Mouse (Mus musculus) heart, adult 2 months (tissue): ENCODE results near the gene Sdk2. TPM values are rescaled to one million over a fixed set of nuclear protein-coding genes. Genes with fewer than 3 reads are reported as not detected.

Experiments used
- DNase-seq, 2 experiments: peaks; one replicate each; pipeline ENCODE4 v3.0.0; 2021
- H3K27ac ChIP-seq: fragments of 200-600 bp; 2 replicates; pipeline ENCODE4 v1.8.1; 2022
- H3K27me3 ChIP-seq: fragments of 200-500 bp; 2 replicates; pipeline ENCODE4 v1.6.1; 2012; ENCODE audit warnings: mild to moderate bottlenecking, low read length, inconsistent platforms, mixed read lengths; ENCODE audit not compliant: control insufficient read depth, insufficient read depth
- H3K36me3 ChIP-seq: fragments of 200-500 bp; 2 replicates; pipeline ENCODE4 v1.6.1; 2012; ENCODE audit warnings: low read length, inconsistent platforms; ENCODE audit not compliant: control insufficient read depth, insufficient read depth
- H3K4me1 ChIP-seq: fragments of 200-500 bp; 2 replicates; pipeline ENCODE4 v1.6.1; 2011; ENCODE audit warnings: low read length; ENCODE audit not compliant: control insufficient read depth, insufficient read depth
- H3K4me3 ChIP-seq: fragments of 200-600 bp; 2 replicates; pipeline ENCODE4 v1.8.1; 2022
- H3K79me2 ChIP-seq: fragments of 200-500 bp; replicated peaks from 2 replicates; pipeline ENCODE4 v1.6.1; 2012; ENCODE audit warnings: mild to moderate bottlenecking, inconsistent platforms, low read length, moderate library complexity, mixed read lengths; ENCODE audit not compliant: control insufficient read depth, insufficient read depth
- H3K9ac ChIP-seq: fragments of 200-500 bp; 2 replicates; pipeline ENCODE4 v1.6.1; 2012; ENCODE audit warnings: low read depth, mild to moderate bottlenecking, control low read depth, inconsistent platforms, low read length, mixed read lengths
- CTCF ChIP-seq: fragments of 200-600 bp; IDR thresholded peaks from 2 replicates; pipeline ENCODE4 v1.8.1; 2022; ENCODE audit warnings: antibody characterized with exemption, mild to moderate bottlenecking, moderate library complexity
- EP300 ChIP-seq: fragments of 200-500 bp; IDR thresholded peaks from 2 replicates; pipeline ENCODE4 v1.6.1; 2011; ENCODE audit warnings: low read depth, low read length, control low read depth; ENCODE audit not compliant: insufficient read depth
- POLR2A ChIP-seq: fragments of 200-500 bp; IDR thresholded peaks from 2 replicates; pipeline ENCODE4 v1.6.1; 2011; ENCODE audit warnings: mild to moderate bottlenecking, low read depth, low read length, control low read depth; ENCODE audit not compliant: insufficient read depth
- WGBS: fragments of 180-500 bp; shearing (Covaris S2); methylation state at CpG from one replicate; pipeline ENCODE4 v1.1.7; 2018; 5-methylcytosine and 5-hydroxymethylcytosine counted together
- intact Hi-C: fragments of 180-260 bp; cut with DNase I; formaldehyde crosslinking; loops from one replicate; pipeline ENCODE4 v1.15.1; 2025
- polyA plus RNA-seq: library from polyadenylated mRNA; depleted of rRNA; stranded (reverse); fragments of >200 nt; gene quantifications from 2 replicates; pipeline ENCODE4 v1.2.3, GENCODE M21; 2012
- total RNA-seq, 2 experiments: library from RNA; stranded (reverse); gene quantifications; 2 replicates each; pipeline ENCODE4 v1.2.3; 2021

Gene Sdk2
- total and polyA plus RNA-seq, 3 experiments: 0.49 to 1.9 (median 1.5) TPM

- H3K4me1 ChIP-seq: peaks cover 13% of the 10 kb centered on the region
These were observed 292.1 kb downstream of the Sdk2 start for GRCm38 (mm10) chr11:113774773-113775172.

GRCm38 (mm10) chr11:113773191-113773590 is 293.7 kb downstream of the Sdk2 start:
- intact Hi-C loops: no loop called here
- 96% methylated on average over 5 of the region's 5 CpGs for whole genome bisulfite sequencing
- Histone ChIP-seq H3K36me3 (no peaks in the 10 kb centered on the region), H3K9ac (no peak overlapping the region), H3K4me3 (no peak overlapping the region), H3K27me3 (no peaks in the 10 kb centered on the region), H3K4me1 (peaks cover 4% of the 10 kb centered on the region), H3K79me2 (no peaks in the 10 kb centered on the region), H3K27ac (no peak overlapping the region)
- DNase-seq: no peak
- TF ChIP-seq POLR2A (no peak), EP300 (no peak)

More at GRCm38 (mm10) chr11:113774773-113775172, 292.1 kb downstream of the Sdk2 start:
- H3K4me3 ChIP-seq: no peak overlapping the region
- no peaks in the 10 kb centered on the region for H3K27me3 ChIP-seq
- no peak overlapping the region for H3K27ac ChIP-seq
- TF ChIP-seq CTCF (no peak), POLR2A (no peak), EP300 (no peak)
- H3K36me3 ChIP-seq: no peaks in the 10 kb centered on the region
- H3K9ac ChIP-seq: no peak overlapping the region
- no peaks in the 10 kb centered on the region for H3K79me2 ChIP-seq
- DNase-seq: no peak
- intact Hi-C loops: no loop called here
- 93% methylated on average over 3 of the region's 3 CpGs for WGBS

GRCm38 (mm10) chr11:113771187-113771586 is 295.7 kb downstream of the Sdk2 start:
- Histone ChIP-seq H3K27ac (no peak overlapping the region), H3K36me3 (no peaks in the 10 kb centered on the region), H3K9ac (no peak overlapping the region), H3K79me2 (no peaks in the 10 kb centered on the region), H3K27me3 (no peaks in the 10 kb centered on the region), H3K4me1 (peaks cover 6% of the 10 kb centered on the region), H3K4me3 (no peak overlapping the region)
- no peak for TF ChIP-seq POLR2A
- no peak for TF ChIP-seq EP300
- TF ChIP-seq CTCF: no peak
- 88% methylated on average over 13 of the region's 13 CpGs for WGBS
- intact Hi-C loops: no loop called here
- no peak for DNase-seq

- Histone ChIP-seq H3K9ac (no peak overlapping the region), H3K27me3 (no peaks in the 10 kb centered on the region), H3K4me3 (no peak overlapping the region), H3K36me3 (no peaks in the 10 kb centered on the region), H3K4me1 (peaks cover 6% of the 10 kb centered on the region), H3K27ac (no peak overlapping the region), H3K79me2 (no peaks in the 10 kb centered on the region)
- intact Hi-C loops: no loop called here
- DNase-seq: no peak
- no peak for TF ChIP-seq EP300
- no peak for TF ChIP-seq POLR2A
- no peak for TF ChIP-seq CTCF
- 70% methylated on average over 3 of the region's 3 CpGs for WGBS
These were observed 298.5 kb downstream of the Sdk2 start for GRCm38 (mm10) chr11:113768356-113768755.

GRCm38 (mm10) chr11:113767285-113767684 is 299.6 kb downstream of the Sdk2 start:
- no peaks in the 10 kb centered on the region for H3K79me2 ChIP-seq
- no peaks in the 10 kb centered on the region for H3K36me3 ChIP-seq
- intact Hi-C loops: no loop called here
- no peak for DNase-seq
- WGBS: 33% methylated on average over 8 of the region's 8 CpGs
- no peak overlapping the region for H3K4me3 ChIP-seq
- TF ChIP-seq POLR2A (peak; percentile 40; the same call in 1 of the 2 replicates), EP300 (no peak), CTCF (no peak)
- H3K4me1 ChIP-seq: peaks cover 6% of the 10 kb centered on the region
- H3K27me3 ChIP-seq: no peaks in the 10 kb centered on the region
- peak overlapping the region; percentile 26 for H3K9ac ChIP-seq
- peak overlapping the region; percentile 58 for H3K27ac ChIP-seq

- no peak overlapping the region for H3K9ac ChIP-seq
- DNase-seq: no peak
- intact Hi-C loops: no loop called here
These were observed 300.4 kb downstream of the Sdk2 start for GRCm38 (mm10) chr11:113766284-113766985.

More at GRCm38 (mm10) chr11:113766284-113766985, 300.4 kb downstream of the Sdk2 start:
- Histone ChIP-seq H3K4me1 (peaks cover 6% of the 10 kb centered on the region), H3K79me2 (no peaks in the 10 kb centered on the region), H3K27me3 (no peaks in the 10 kb centered on the region), H3K27ac (peak overlapping the region; percentile 58), H3K4me3 (no peak overlapping the region), H3K36me3 (no peaks in the 10 kb centered on the region)
- 34% methylated on average over 10 of the region's 10 CpGs for WGBS
- TF ChIP-seq POLR2A (no peak), CTCF (no peak), EP300 (no peak)
